Mouse (Mus musculus) hindbrain, embryonic 10.5 days (tissue): Measurements from ENCODE around the gene Btbd35f22. TPM values are rescaled to one million over a fixed set of nuclear protein-coding genes. Genes with fewer than 3 reads are reported as not detected.
"Not testable (repeated sequence)": the region's sequence is repeated elsewhere in the genome, so short reads cannot be mapped to it uniquely, and the experiment has no call there.

Source experiments
- DNase-seq: peaks from one replicate; pipeline ENCODE4 v3.0.0-alpha.2; 2017; ENCODE audit warnings: low spot score
- H3K27ac ChIP-seq: fragments of 300-500 bp; sonication (generic); 2 replicates; pipeline ENCODE4 v1.5.1; 2016; ENCODE audit warnings: mild to moderate bottlenecking, moderate library complexity
- H3K27me3 ChIP-seq: fragments of 300-500 bp; sonication (generic); 2 replicates; pipeline ENCODE4 v1.6.1; 2016; ENCODE audit warnings: mild to moderate bottlenecking; ENCODE audit not compliant: poor library complexity, insufficient read depth, severe bottlenecking
- H3K36me3 ChIP-seq: fragments of 300-500 bp; sonication (generic); 2 replicates; pipeline ENCODE4 v1.6.1; 2016; ENCODE audit warnings: mild to moderate bottlenecking, moderate library complexity
- H3K4me1 ChIP-seq: fragments of 300-500 bp; sonication (generic); replicated peaks from 2 replicates; pipeline ENCODE4 v1.6.1; 2016; ENCODE audit warnings: mild to moderate bottlenecking
- H3K4me3 ChIP-seq: fragments of 300-500 bp; sonication (generic); 2 replicates; pipeline ENCODE4 v1.5.1; 2016; ENCODE audit warnings: mild to moderate bottlenecking, moderate library complexity
- H3K9me3 ChIP-seq: fragments of 300-500 bp; sonication (generic); 2 replicates; pipeline ENCODE4 v1.6.1; 2016; ENCODE audit warnings: mild to moderate bottlenecking, moderate library complexity
- WGBS: fragments of 180-500 bp; shearing (Covaris S2); methylation state at CpG from one replicate; pipeline ENCODE4 v1.1.7; 2016; 5-methylcytosine and 5-hydroxymethylcytosine counted together
- polyA plus RNA-seq: library from polyadenylated mRNA; unstranded; fragments of >200 nt; fragmentation: Nextera tagmentation; extraction: Ambion mirVana; gene quantifications from 2 replicates; pipeline ENCODE4 v1.2.1, GENCODE M21; 2016

The Btbd35f22 gene
- not detected in 2 replicates for polyA plus RNA-seq

DNA sequence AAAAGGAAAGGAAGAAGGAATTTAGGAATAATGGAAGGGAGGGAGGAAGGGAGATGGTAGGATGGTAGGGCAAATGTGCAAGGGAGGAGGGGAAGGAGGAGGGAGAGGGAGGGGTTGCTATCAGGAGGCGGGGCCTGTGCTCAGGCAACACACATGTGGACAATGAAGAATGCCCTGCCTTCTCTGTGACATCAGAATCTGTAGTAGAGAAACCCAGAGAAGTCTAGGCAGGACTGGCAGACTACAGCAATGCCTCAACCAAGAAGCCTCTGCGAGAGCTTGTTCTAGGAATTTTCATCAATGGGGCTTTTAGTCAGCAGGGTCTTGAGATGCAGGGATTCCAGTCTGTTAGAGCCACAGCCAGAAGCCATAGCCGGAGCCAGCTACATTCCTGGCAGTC lies at the start of gene Btbd35f22:
Gene Btbd35f22, plus strand, starts transcription at position 301 of the 400 bp plus-strand sequence.
- not testable (repeated sequence) for H3K36me3 ChIP-seq, H3K4me1 ChIP-seq, H3K4me3 ChIP-seq, H3K27ac ChIP-seq, DNase-seq, H3K9me3 ChIP-seq, H3K27me3 ChIP-seq
- no CpG with 5 or more reads among the region's 3 CpGs for WGBS

Other genes starting within 250 kb of the Btbd35f22 start
- not detected in 2 replicates for gene Gm21637, start 85.8 kb upstream of the Btbd35f22 start, polyA plus RNA-seq
- not detected in 2 replicates for gene Btbd35f2, start 230.6 kb downstream of the Btbd35f22 start, polyA plus RNA-seq